Mouse (Mus musculus) liver, postnatal 0 days (tissue): ENCODE data around the gene Satb2. TPM values are rescaled to one million over a fixed set of nuclear protein-coding genes. Genes with fewer than 3 reads are reported as not detected.
"Not testable (repeated sequence)": the region's sequence is repeated elsewhere in the genome, so short reads cannot be mapped to it uniquely, and the experiment has no call there.

Source experiments
- ATAC-seq: fragments of 200-750 bp; cut with Nextera tagmentation; 2 replicates; pipeline ENCODE4 v1.8.0; 2017; ENCODE audit warnings: mild to moderate bottlenecking, moderate library complexity
- DNase-seq: peaks from one replicate; pipeline ENCODE4 v3.0.0-alpha.2; 2016
- H3K27ac ChIP-seq: fragments of 300-500 bp; sonication (generic); 2 replicates; pipeline ENCODE4 v1.5.1; 2014; ENCODE audit warnings: antibody characterized with exemption, moderate library complexity, mild to moderate bottlenecking, low read depth
- H3K27me3 ChIP-seq: fragments of 300-500 bp; sonication (generic); 2 replicates; pipeline ENCODE4 v1.6.1; 2014; ENCODE audit warnings: low read length, control low read depth, mixed read lengths; ENCODE audit not compliant: insufficient read depth
- H3K36me3 ChIP-seq: fragments of 300-500 bp; sonication (generic); replicated peaks from 2 replicates; pipeline ENCODE4 v1.6.1; 2014; ENCODE audit warnings: mild to moderate bottlenecking, control low read depth, low read length, moderate library complexity, mixed read lengths; ENCODE audit not compliant: insufficient read depth
- H3K4me1 ChIP-seq: fragments of 300-500 bp; sonication (generic); 2 replicates; pipeline ENCODE4 v1.6.1; 2014; ENCODE audit warnings: antibody characterized with exemption, mild to moderate bottlenecking, control low read depth; ENCODE audit not compliant: insufficient read depth
- H3K4me2 ChIP-seq: fragments of 300-500 bp; sonication (generic); 2 replicates; pipeline ENCODE4 v1.6.1; 2014; ENCODE audit warnings: low read depth, mild to moderate bottlenecking, low read length, moderate library complexity, mixed read lengths
- H3K4me3 ChIP-seq: fragments of 300-500 bp; sonication (generic); 2 replicates; pipeline ENCODE4 v1.5.1; 2014; ENCODE audit warnings: low read depth, low read length
- H3K9ac ChIP-seq: fragments of 300-500 bp; sonication (generic); replicated peaks from 2 replicates; pipeline ENCODE4 v1.6.1; 2014; ENCODE audit warnings: mild to moderate bottlenecking, moderate library complexity
- H3K9me3 ChIP-seq: fragments of 300-500 bp; sonication (generic); 2 replicates; pipeline ENCODE4 v1.6.1; 2016; ENCODE audit warnings: mild to moderate bottlenecking, control low read depth, low read length, mixed read lengths
- CTCF ChIP-seq: sonication (generic); IDR thresholded peaks from 2 replicates; pipeline ENCODE4 v1.5.1; 2016; ENCODE audit warnings: antibody characterized with exemption, low read depth
- EP300 ChIP-seq: IDR thresholded peaks from 2 replicates; pipeline ENCODE4 v1.6.1; 2016; ENCODE audit warnings: antibody characterized with exemption, low read depth, mild to moderate bottlenecking
- WGBS: fragments of 180-500 bp; shearing (Covaris S2); extraction: QIAGEN DNeasy Blood & Tissue Kit; methylation state at CpG from one replicate; pipeline ENCODE4 v1.1.7; 2014; ENCODE audit not compliant: insufficient replicate concordance; 5-methylcytosine and 5-hydroxymethylcytosine counted together
- polyA plus RNA-seq: library from polyadenylated mRNA; unstranded; fragments of >200 nt; fragmentation: Nextera tagmentation; extraction: Ambion mirVana; gene quantifications from 2 replicates; pipeline ENCODE4 v1.2.1, GENCODE M21; 2015

The Satb2 gene
- polyA plus RNA-seq, 1 experiment from 2014 or later = 0.11 TPM

DNA sequence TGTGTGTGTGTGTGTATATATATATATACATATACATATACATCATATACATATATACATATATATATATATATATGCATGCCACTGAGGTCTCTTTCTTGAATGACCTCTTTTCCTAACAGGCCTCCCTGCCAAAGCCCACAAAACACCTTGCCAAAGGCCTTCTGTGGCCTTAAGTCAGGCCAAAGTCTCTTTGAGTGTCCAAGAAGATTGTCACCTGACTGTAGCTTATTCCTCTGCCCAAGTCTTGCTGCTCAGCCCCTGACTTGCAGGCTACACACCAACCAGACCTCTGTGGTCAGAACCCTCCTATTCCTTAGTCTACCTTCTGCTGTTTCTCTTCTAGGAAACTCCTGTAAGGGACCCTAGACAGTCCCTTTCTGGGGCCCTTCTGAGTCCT is 164.9 kb downstream of the Satb2 start:
- TF ChIP-seq EP300 = no peak
- TF ChIP-seq CTCF = no peak
- ATAC-seq = no peak
- H3K9ac ChIP-seq = no peak overlapping the region

DNA sequence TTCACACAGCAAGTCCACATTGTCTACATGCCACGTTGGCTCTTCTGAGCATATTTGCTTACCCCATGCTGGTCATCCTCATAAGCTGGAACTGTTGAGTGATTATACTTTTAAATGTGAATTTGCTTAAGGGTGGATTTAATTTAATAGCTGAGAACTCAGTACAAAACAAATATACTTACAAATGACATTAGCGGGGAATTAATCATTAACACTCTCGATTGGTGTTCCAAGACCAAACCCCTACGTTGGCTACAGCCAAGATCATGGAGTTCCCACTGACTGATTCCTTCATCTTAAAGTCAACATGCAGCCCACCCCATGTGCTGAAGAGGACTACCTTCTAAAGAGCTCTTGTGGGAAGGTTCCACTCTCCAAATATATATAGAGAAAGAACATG is 165.5 kb downstream of the Satb2 start:
- Histone ChIP-seq H3K4me1 (no peaks in the 10 kb centered on the region), H3K9me3 (no peaks in the 10 kb centered on the region), H3K4me3 (no peak overlapping the region), H3K27ac (no peak overlapping the region), H3K9ac (no peak overlapping the region), H3K4me2 (no peak overlapping the region), H3K27me3 (no peaks in the 10 kb centered on the region), H3K36me3 (no peaks in the 10 kb centered on the region)
- TF ChIP-seq EP300 = no peak
- TF ChIP-seq CTCF = no peak
- WGBS = 76% methylated on average over 4 of the region's 4 CpGs
- DNase-seq (no peak), ATAC-seq (no peak)

More for the DNA sequence above, 164.9 kb downstream of the Satb2 start:
- Histone ChIP-seq H3K36me3 (no peaks in the 10 kb centered on the region), H3K4me2 (no peak overlapping the region), H3K27me3 (no peaks in the 10 kb centered on the region), H3K4me3 (no peak overlapping the region), H3K4me1 (no peaks in the 10 kb centered on the region), H3K9me3 (no peaks in the 10 kb centered on the region), H3K27ac (no peak overlapping the region)
- DNase-seq = no peak

DNA sequence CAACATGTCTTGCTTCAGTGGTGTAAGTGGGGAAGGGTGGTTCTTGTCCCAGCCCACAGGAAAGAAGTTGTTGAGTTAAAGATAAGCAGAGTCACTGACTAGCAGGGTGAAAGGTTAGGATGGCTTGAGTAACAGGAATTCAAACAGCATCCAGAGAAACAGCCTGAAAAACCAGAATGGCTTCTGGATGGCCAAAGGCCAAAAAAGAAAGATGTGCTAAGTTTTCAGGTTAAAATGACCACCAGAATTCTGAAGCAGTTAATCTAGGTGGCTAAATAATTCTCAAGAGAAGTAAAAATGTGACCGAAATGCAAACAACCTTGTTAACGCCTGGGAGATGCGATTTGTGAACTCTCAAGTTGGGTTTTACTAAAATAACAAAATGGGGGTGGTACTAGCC is 167.0 kb downstream of the Satb2 start:
- WGBS = 78% methylated on average over 3 of the region's 3 CpGs

DNA sequence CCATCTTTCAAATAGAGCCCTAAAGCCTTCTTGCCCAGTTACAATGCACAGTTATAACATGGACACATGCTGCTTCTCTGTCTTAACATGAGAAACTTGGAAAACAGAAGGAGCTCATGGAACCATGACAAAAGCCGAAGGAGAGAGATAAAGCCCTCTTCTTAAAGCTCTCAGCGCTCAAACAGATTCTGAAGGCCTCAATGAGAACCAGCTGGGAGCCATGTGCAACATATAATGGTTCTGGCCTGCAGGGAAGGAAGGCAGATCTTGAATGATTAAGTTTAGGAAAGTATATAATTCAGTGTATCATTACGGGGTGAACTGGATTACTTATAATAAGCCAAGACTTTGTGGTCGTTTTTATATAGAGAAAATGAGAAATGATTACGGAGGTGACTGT is 172.4 kb downstream of the Satb2 start:
- Histone ChIP-seq H3K9ac (no peak overlapping the region), H3K9me3 (no peaks in the 10 kb centered on the region), H3K36me3 (no peaks in the 10 kb centered on the region), H3K4me2 (no peak overlapping the region), H3K4me1 (no peaks in the 10 kb centered on the region), H3K27me3 (no peaks in the 10 kb centered on the region), H3K4me3 (no peak overlapping the region), H3K27ac (no peak overlapping the region)
- 78% methylated on average over 5 of the region's 5 CpGs for WGBS
- TF ChIP-seq CTCF (no peak), EP300 (no peak)
- DNase-seq (no peak), ATAC-seq (no peak)

More for the DNA sequence above, 167.0 kb downstream of the Satb2 start:
- no peak overlapping the region for H3K27ac ChIP-seq
- H3K4me3 ChIP-seq = no peak overlapping the region
- H3K27me3 ChIP-seq = no peaks in the 10 kb centered on the region
- no peak for TF ChIP-seq EP300
- no peak for TF ChIP-seq CTCF
- no peaks in the 10 kb centered on the region for H3K4me1 ChIP-seq
- no peaks in the 10 kb centered on the region for H3K36me3 ChIP-seq
- H3K9ac ChIP-seq = no peak overlapping the region
- no peaks in the 10 kb centered on the region for H3K9me3 ChIP-seq
- no peak for ATAC-seq
- DNase-seq = no peak
- H3K4me2 ChIP-seq = no peak overlapping the region

DNA sequence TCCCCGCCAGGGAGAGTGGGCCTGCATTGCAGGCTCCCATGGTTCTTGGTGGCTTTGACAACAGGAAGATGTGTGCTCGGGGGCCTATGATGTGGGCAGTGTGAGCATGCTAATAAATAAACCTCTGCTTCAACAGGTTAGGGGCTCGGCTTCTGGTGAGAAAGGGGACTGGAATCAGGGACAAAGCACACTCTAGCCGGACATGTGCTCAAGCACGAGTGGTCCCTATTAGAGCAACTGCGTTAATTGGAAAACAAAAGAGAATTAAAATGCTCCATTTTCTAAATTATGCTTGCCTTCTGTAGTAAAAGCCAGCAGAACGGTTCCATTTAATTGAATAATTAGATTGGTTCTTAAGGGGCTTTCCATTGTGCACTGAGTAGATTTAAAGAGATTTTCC is 177.8 kb downstream of the Satb2 start:
- ATAC-seq (no peak), DNase-seq (no peak)
- Histone ChIP-seq H3K4me3 (no peak overlapping the region), H3K9me3 (no peaks in the 10 kb centered on the region), H3K4me1 (no peaks in the 10 kb centered on the region), H3K4me2 (no peak overlapping the region), H3K9ac (no peak overlapping the region), H3K27ac (no peak overlapping the region), H3K27me3 (no peaks in the 10 kb centered on the region), H3K36me3 (no peaks in the 10 kb centered on the region)
- TF ChIP-seq CTCF = no peak
- no peak for TF ChIP-seq EP300
- WGBS = 82% methylated on average over 7 of the region's 7 CpGs

DNA sequence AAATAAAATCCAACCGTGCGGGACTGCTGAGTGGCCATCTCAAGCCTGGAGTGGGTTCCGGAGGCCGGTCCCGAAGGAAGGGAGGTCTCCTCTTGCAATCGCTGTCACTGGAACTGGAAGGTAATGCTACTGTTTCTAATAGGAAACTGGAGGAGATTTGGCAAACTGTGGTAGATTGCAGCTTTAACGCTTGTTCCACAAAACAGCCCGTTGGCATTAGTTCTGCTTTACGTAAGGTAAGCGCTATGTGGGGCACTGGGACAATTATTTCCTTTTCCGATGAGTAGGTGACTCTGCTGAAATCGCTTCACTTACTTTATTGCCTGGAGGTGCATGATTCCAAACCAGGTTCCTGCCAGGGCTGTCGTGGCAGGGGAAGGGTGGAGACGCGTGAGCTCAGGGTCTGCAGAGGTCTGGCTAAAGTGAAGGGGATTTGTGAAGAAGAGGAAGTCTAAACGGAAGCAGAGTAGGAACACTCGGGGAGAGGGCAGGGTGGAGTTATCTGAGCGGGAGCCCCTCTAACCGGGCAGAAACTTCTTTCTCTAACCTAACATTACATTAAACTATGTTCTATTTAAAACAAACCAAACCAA is 183.3 kb downstream of the Satb2 start:
- no peak overlapping the region for H3K27ac ChIP-seq
- 52% methylated on average over 19 of the region's 19 CpGs for WGBS
- no peak overlapping the region for H3K9ac ChIP-seq
- ATAC-seq (no peak), DNase-seq (no peak)
- peak overlapping the region; percentile 3; the same call in 1 of the 2 replicates for H3K4me3 ChIP-seq
- peak overlapping the region; percentile 55 for H3K4me2 ChIP-seq
- no peaks in the 10 kb centered on the region for H3K9me3 ChIP-seq
- TF ChIP-seq EP300 (no peak), CTCF (no peak)
- H3K27me3 ChIP-seq = no peaks in the 10 kb centered on the region
- H3K36me3 ChIP-seq = no peaks in the 10 kb centered on the region
- no peaks in the 10 kb centered on the region for H3K4me1 ChIP-seq

DNA sequence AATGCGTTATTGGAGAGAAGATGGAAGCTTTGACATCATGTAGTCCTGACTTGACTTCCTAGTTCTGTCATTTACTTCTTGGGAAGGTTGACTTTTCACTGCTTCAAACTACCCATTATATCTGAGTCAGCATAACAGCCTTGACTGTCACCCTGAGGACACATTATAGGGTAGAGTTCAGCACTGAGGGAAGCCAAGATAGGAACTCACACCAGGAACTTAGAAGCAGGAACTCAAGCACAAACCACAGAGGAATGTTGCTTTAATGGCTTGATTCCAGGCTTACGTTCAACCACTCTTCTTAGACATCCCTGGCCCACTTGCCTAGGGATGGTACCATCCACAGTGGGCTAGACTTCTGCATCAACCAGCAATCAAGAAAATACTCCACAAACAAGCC is 188.8 kb downstream of the Satb2 start:
- Histone ChIP-seq H3K4me2 (no peak overlapping the region), H3K4me1 (no peaks in the 10 kb centered on the region), H3K36me3 (no peaks in the 10 kb centered on the region), H3K4me3 (no peak overlapping the region), H3K27me3 (no peaks in the 10 kb centered on the region), H3K9me3 (no peaks in the 10 kb centered on the region), H3K9ac (no peak overlapping the region), H3K27ac (no peak overlapping the region)
- WGBS = 64% methylated on average over 2 of the region's 2 CpGs
- DNase-seq = no peak
- TF ChIP-seq CTCF = no peak
- no peak for TF ChIP-seq EP300
- ATAC-seq = no peak

DNA sequence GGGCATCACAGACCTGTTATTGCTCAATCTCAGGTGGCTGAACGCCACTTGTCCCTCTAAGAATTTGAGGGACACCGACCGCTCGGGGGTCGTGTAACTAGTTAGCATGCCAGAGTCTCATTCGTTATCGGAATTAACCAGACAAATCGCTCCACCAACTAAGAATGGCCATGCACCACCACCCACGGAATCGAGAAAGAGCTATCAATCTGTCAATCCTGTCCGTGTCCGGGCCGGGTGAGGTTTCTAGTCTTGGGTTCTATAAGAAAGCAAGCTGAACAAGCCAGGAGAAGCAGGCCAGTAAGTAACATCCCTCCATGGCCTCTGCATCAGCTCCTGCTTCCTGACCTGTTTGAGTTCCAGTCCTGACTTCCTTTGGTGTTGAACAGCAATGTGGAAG is 196.3 kb downstream of the Satb2 start:
- not testable (repeated sequence) for H3K27ac ChIP-seq, DNase-seq, H3K27me3 ChIP-seq, H3K9ac ChIP-seq, H3K4me3 ChIP-seq, H3K9me3 ChIP-seq, H3K4me2 ChIP-seq, H3K4me1 ChIP-seq, H3K36me3 ChIP-seq
- ATAC-seq = peak; percentile 97
- WGBS = 81% methylated on average over 13 of the region's 13 CpGs
